Mouse (Mus musculus) heart, postnatal 4 days (tissue): Measurements from ENCODE around the gene Zfp970. TPM values are rescaled to one million over a fixed set of nuclear protein-coding genes. Genes with fewer than 3 reads are reported as not detected.
A peak's percentile ranks its signal among the peaks of the same experiment; 100 is the strongest.
"Not testable (repeated sequence)": the region's sequence is repeated elsewhere in the genome, so short reads cannot be mapped to it uniquely, and the experiment has no call there.

Experiments used
- DNase-seq: peaks from one replicate; pipeline ENCODE4 v3.0.0; 2021
- total RNA-seq, 2 experiments: library from RNA; stranded (reverse); gene quantifications; 2 replicates each; pipeline ENCODE4 v1.2.3; 2021

Zfp970 gene
- 10 to 100 TPM; 56.0 to 58.9 TPM for total RNA-seq

DNA sequence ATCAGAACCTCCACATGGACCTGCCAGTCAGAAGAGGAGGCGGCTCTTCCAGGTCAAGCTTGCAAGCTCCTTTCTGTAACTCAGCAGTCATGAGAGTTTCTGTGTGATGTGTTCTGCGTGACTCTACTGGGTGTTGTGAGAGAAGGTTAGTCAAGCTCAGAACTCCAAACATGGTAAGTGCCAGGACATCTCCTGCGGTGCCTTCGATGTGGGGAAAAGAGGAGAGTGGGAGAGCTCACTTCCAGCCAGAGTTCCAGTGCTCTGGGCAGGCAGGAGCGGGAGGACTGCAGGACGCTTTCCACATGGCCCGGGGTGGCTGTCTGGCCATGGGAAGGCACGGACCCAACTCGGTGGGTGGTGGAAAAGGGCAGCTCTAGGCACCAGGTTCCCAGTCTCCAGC, at the start of gene Zfp970:
TSS of gene Zfp970 (plus strand) at position 58 of the 400 bp plus-strand sequence.
- DNase-seq: peak; percentile 42

GRCm38 (mm10) chr2:177468222-177468621, 3.7 kb downstream of the Zfp970 start:
- DNase-seq: not testable (repeated sequence)

- peak; percentile 38 for DNase-seq
These were observed 7.7 kb downstream of the Zfp970 start for GRCm38 (mm10) chr2:177472261-177472660.

- not testable (repeated sequence) for DNase-seq
These were observed 17.4 kb downstream of the Zfp970 start for GRCm38 (mm10) chr2:177481971-177482370.

DNA sequence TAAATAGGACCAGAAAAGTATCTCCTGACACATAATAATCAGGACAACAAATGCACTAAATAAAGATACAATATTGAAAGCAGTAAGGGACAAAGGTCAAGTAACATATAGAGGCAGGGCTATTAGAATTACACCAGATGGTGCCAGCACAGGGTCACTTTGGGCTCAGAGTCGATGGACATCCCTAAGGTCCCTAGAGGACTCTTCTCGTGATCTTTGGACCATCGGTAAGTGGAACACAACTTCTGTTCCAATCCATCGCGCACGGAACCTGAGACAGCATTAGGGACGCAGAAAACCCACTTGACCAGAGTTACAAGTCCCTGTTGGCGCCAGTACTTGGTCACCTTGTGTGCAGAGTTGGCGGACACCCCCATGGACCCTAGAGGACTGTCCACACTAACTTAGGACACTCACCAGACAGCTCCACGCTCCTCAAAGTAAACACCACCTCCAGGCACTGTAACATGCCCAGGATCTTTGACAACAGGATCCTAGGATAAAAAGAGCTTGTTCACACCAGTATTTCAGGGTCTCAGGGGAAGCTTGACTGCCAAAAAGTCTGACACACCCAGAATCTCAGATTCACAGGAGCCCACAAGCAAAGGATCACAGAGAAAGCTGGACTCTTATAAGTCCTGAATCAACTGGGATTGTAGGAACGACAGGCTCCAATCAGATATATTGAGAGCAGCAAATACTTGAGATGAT, 18.9 kb downstream of the Zfp970 start:
- DNase-seq: not testable (repeated sequence)

GRCm38 (mm10) chr2:177498067-177498466, 33.5 kb downstream of the Zfp970 start, which contains the start of gene Gm14403:
Gm14403 (plus strand) TSS chr2:177498215.
- DNase-seq: peak; percentile 49

GRCm38 (mm10) chr2:177499182-177499581, 34.6 kb downstream of the Zfp970 start:
- not testable (repeated sequence) for DNase-seq

GRCm38 (mm10) chr2:177505211-177505719, 40.7 kb downstream of the Zfp970 start:
- not testable (repeated sequence) for DNase-seq

GRCm38 (mm10) chr2:177511381-177511780, 46.8 kb downstream of the Zfp970 start:
- DNase-seq: peak; percentile 9

DNA sequence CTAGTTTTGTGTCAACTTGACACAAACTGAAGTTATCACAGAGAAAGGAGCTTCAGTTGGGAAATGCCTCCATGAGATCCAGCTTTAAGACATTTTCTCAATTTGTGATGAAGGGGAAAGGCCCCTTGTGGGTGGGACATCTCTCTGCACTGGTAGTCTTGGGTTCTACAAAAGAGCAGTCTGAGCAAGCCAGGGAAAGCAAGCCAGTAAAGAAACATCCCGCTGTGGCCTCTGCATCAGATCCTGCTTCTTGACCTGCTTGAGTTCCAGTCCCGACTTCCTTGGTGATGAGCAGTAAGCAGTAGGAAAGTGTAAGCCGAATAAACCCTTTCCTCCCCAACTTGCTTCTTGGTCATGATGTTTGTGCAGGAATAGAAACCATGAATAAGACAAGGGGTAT, 47.4 kb downstream of the Zfp970 start:
- DNase-seq: not testable (repeated sequence)

- DNase-seq: not testable (repeated sequence)
These were observed 49.5 kb downstream of the Zfp970 start for GRCm38 (mm10) chr2:177513991-177514479.

DNA sequence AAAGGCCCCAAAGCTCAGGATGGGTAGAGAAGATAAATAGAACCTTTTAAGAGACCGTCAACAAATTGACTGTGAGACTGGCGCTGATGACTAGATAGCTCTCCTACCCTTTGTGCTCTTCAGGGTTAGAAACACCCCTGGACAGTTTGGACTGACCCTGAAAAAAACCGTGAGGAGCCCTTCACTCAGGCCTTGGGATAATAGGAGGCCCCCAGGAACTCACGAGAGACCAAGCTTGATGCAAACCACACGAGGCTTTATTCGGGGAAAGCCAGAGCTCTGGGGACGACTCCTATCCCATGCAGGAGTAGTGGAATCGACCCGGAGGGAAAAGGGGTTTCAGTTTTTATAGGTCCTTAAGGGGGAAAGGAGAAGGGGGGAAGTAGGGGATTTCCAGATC, 53.2 kb downstream of the Zfp970 start:
- not testable (repeated sequence) for DNase-seq

DNA sequence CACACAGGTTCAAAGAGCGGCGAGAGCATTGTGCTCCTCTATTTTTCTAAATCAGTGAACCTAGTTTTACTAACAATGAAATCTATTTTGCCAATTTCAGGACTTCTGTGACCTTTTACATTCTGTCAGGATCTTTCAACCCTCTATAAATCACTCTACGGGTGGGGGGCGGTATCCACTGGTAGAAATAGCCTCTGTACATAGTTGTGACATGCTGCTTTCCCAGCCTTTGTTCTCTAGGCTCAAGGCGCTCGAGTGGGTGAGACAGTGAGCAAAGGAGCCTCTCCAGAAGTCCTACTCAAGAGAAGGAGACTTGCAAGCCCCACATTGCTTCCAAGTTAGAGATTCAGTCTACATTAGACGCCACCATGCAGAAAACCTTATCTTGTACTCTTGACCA, 53.8 kb downstream of the Zfp970 start:
- not testable (repeated sequence) for DNase-seq

GRCm38 (mm10) chr2:177518960-177519359, 54.4 kb downstream of the Zfp970 start:
- not testable (repeated sequence) for DNase-seq

DNA sequence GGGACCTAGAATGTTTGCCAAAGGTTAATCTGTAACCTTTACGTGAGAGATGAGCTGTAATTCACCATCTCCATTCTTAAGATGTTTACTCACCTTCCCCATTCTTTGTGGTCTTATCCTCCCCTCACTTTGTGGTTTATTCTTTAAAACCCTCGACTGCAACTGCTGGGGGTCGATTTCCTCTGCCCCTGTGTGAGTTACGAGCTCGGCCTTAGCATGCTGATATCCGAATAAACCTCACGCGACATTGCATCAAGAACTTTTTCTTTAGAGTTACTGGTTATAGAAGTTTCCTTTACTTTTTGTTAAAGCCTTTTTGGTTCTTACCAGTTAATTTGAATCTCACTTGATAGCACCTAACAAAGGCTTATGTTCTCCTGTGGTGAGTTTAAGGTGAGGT, 55.5 kb downstream of the Zfp970 start:
- DNase-seq: no peak

DNA sequence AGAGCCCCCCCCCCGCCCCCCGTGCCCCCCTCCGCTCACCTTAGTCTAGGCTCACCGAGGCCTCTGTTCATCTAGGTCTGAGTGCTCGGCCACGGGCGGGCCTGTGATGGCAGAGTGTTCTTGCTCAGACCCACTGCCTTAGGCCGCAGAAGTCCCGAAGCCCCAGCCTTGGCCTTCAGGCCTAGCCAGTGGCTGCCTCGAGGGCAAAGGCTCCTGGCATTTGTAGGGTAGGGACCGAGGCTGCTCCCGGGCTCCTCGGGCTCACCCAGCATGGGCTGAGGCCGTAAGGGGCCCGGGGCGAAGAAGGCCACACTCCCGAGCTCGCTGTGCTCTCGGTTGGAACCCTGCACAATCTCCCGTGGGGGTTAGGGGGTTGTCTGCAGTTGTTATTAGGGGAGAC, 58.5 kb downstream of the Zfp970 start:
- no peak for DNase-seq

GRCm38 (mm10) chr2:177523674-177524073, 59.1 kb downstream of the Zfp970 start:
- DNase-seq: not testable (repeated sequence)

- DNase-seq: not testable (repeated sequence)
These were observed 59.6 kb downstream of the Zfp970 start for GRCm38 (mm10) chr2:177524171-177524570.

Other genes with a start within 250 kb of the Zfp970 start
- gene Gm14409, start 197.7 kb upstream of the Zfp970 start, total RNA-seq: under 1 TPM; 0.41 to 0.81 TPM
- under 1 TPM; 0.41 to 0.50 TPM for gene Gm14412, start 140.4 kb upstream of the Zfp970 start, total RNA-seq
- 10 to 100 TPM; 11.3 to 11.7 TPM for gene Gm14418, start 66.4 kb upstream of the Zfp970 start, total RNA-seq
- gene Gm14403, start 33.5 kb downstream of the Zfp970 start, total RNA-seq: 10 to 100 TPM; 36.2 to 36.8 TPM
- not detected for gene Gm14406, start 113.5 kb downstream of the Zfp970 start, total RNA-seq